Mouse (Mus musculus) G1E (cell line): Measurements from ENCODE around the gene Top1.

Source experiments
- CTCF ChIP-seq: IDR thresholded peaks from 2 replicates; pipeline ENCODE4 v1.5.1; 2012; ENCODE audit warnings: low read depth, low read length, inconsistent platforms, mixed read lengths
- GATA1 ChIP-seq: IDR thresholded peaks from 2 replicates; pipeline ENCODE4 v1.6.1; 2012; ENCODE audit warnings: borderline replicate concordance, low read length, inconsistent platforms, mixed read lengths
- POLR2AphosphoS5 ChIP-seq: IDR thresholded peaks from 2 replicates; pipeline ENCODE4 v1.6.1; 2012; ENCODE audit warnings: low read depth, low read length, inconsistent platforms; ENCODE audit not compliant: insufficient replicate concordance
- TAL1 ChIP-seq: conservative IDR thresholded peaks from 2 replicates; pipeline ENCODE4 v1.6.1; 2012; ENCODE audit warnings: low read depth, low read length, inconsistent platforms, mixed read lengths

DNA sequence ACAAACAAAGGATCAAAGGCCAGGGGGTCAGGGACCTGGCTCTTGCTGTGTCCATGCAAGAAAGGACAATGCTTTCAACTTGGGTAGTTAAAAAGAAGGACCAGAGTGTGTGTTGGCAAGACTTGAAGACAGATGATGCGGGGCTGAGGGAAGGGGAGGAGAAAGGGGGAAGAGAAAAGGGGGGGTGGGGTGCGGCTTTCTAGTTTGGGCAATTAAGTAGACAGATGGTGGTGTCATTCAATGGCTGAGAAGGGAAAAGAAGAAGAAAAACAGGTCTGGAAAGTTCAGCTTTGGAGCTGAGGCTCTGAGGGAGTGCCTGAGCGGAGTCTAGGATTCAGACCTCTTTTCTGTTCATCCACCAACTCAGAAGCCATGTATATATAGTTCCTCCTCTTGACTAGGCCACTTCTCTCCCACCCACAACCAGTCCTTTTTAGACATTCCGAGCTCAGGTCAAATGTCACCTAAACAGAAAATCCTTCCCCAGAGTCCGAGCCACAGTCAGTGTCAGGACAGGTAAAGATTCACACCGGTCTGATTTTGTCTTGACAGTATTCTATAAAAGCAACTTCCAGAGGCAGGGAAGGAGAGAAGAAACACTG is 27.0 kb upstream of the Top1 start:
- TF ChIP-seq CTCF (no peak), TAL1 (no peak), GATA1 (no peak), POLR2AphosphoS5 (no peak)
